Mouse (Mus musculus) stomach, postnatal 0 days (tissue): ENCODE measurements around the gene Fam71b.

ENCODE experiments used
- CTCF ChIP-seq: IDR thresholded peaks from 2 replicates; pipeline ENCODE4 v1.5.1; 2016; ENCODE audit warnings: antibody characterized with exemption, low read depth, mild to moderate bottlenecking, moderate library complexity
- EP300 ChIP-seq: optimal IDR thresholded peaks from 2 replicates; pipeline ENCODE3; 2016; ENCODE audit warnings: antibody characterized with exemption

DNA sequence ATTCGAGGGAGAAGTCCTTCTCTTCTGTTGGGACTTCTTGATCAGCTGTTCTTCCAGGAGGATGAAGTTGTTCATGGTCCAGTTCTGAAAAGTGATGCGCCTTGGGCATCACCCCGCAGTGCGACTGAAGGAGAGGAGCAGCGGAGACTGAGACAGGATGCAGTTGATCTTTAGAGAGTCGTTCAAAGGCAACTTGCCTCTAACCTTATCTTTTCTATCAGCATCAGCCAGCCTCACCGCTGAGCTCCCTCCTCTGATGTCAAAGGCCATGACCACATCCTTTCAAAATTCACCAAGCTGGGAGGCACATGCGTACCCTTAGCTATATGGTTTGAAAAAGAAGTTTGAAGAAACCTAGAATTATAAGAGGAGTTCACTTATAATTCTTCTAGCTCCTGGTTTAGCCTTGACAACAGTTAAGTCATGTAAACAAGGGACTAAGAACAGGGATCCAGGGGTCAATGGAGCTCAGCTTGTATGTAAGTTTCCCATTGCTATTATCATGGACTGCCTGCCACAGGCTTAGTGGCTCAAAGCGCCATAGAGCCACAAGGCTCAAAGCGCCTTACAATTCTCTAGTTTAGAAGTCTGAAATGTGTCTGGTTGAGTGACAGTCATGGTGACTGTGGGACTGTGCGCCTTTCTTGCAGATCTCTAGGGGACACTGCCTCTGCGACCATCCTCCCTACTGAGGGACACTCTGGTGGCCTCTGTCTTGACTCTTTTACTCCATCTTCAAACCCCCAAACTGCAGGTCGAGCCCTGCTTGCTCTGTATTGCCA lies 6.8 kb upstream of the Fam71b start, which contains the start of gene Itk:
- TF ChIP-seq CTCF (no peak), EP300 (no peak)
